Mouse (Mus musculus): ENCODE measurements around the gene Auts2. TPM values are rescaled to one million over a fixed set of nuclear protein-coding genes. Genes with fewer than 3 reads are reported as not detected.

Auts2 gene
- polyA plus RNA-seq, 1 experiment: 0.01 TPM

GRCm38 (mm10) chr5:132074360-132074723, 468.8 kb downstream of the Auts2 start:
- no peak overlapping the region for H3K4me3 ChIP-seq (replicated peaks)
- H3K36me3 ChIP-seq (ENCODE audit: control insufficient read depth): no peaks in the 10 kb centered on the region
- H3K9me3 ChIP-seq (ENCODE audit: control insufficient read depth, low read length): no peaks in the 10 kb centered on the region
- TF ChIP-seq TAL1 (IDR thresholded peaks at IDR 0.05; ENCODE audit: low read length) (no peak), GATA1 (IDR thresholded peaks at IDR 0.05; ENCODE audit: low read length) (no peak)
- no peaks in the 10 kb centered on the region for H3K4me1 ChIP-seq (ENCODE audit: control insufficient read depth)
- no peaks in the 10 kb centered on the region for H3K27me3 ChIP-seq (ENCODE audit: control insufficient read depth)

GRCm38 (mm10) chr5:132073677-132074359, 469.3 kb downstream of the Auts2 start:
- H3K4me1 ChIP-seq (ENCODE audit: control insufficient read depth): no peaks in the 10 kb centered on the region
- H3K27me3 ChIP-seq (ENCODE audit: control insufficient read depth): no peaks in the 10 kb centered on the region
- TF ChIP-seq TAL1 (IDR thresholded peaks at IDR 0.05; ENCODE audit: low read length) (no peak), GATA1 (IDR thresholded peaks at IDR 0.05; ENCODE audit: low read length) (no peak)
- no peak overlapping the region for H3K4me3 ChIP-seq (replicated peaks)
- H3K9me3 ChIP-seq (ENCODE audit: control insufficient read depth, low read length): no peaks in the 10 kb centered on the region
- no peaks in the 10 kb centered on the region for H3K36me3 ChIP-seq (ENCODE audit: control insufficient read depth)

GRCm38 (mm10) chr5:132072356-132072755, 470.8 kb downstream of the Auts2 start:
- no peak overlapping the region for H3K4me3 ChIP-seq (replicated peaks)
- no peak for TF ChIP-seq GATA1 (IDR thresholded peaks at IDR 0.05; ENCODE audit: low read length)
- TF ChIP-seq TAL1 (IDR thresholded peaks at IDR 0.05; ENCODE audit: low read length): no peak
- no peaks in the 10 kb centered on the region for H3K9me3 ChIP-seq (ENCODE audit: control insufficient read depth, low read length)

GRCm38 (mm10) chr5:132067750-132068739, 475.1 kb downstream of the Auts2 start:
- Histone ChIP-seq H3K4me1 (ENCODE audit: control insufficient read depth) (no peaks in the 10 kb centered on the region), H3K36me3 (ENCODE audit: control insufficient read depth) (no peaks in the 10 kb centered on the region), H3K27me3 (ENCODE audit: control insufficient read depth) (no peaks in the 10 kb centered on the region), H3K4me3 (replicated peaks) (no peak overlapping the region), H3K9me3 (ENCODE audit: control insufficient read depth, low read length) (no peaks in the 10 kb centered on the region)
- TF ChIP-seq GATA1 (IDR thresholded peaks at IDR 0.05; ENCODE audit: low read length): no peak
- TF ChIP-seq TAL1 (IDR thresholded peaks at IDR 0.05; ENCODE audit: low read length): no peak

More at GRCm38 (mm10) chr5:132072356-132072755, 470.8 kb downstream of the Auts2 start:
- Histone ChIP-seq H3K27me3 (ENCODE audit: control insufficient read depth) (no peaks in the 10 kb centered on the region), H3K36me3 (ENCODE audit: control insufficient read depth) (no peaks in the 10 kb centered on the region), H3K4me1 (ENCODE audit: control insufficient read depth) (no peaks in the 10 kb centered on the region)

- Histone ChIP-seq H3K4me1 (ENCODE audit: control insufficient read depth) (no peaks in the 10 kb centered on the region), H3K4me3 (replicated peaks) (no peak overlapping the region), H3K9me3 (ENCODE audit: control insufficient read depth, low read length) (peaks cover 2% of the 10 kb centered on the region; the same call in 1 of the 2 replicates), H3K27me3 (ENCODE audit: control insufficient read depth) (no peaks in the 10 kb centered on the region), H3K36me3 (ENCODE audit: control insufficient read depth) (no peaks in the 10 kb centered on the region)
- TF ChIP-seq TAL1 (IDR thresholded peaks at IDR 0.05; ENCODE audit: low read length): no peak
- no peak for TF ChIP-seq GATA1 (IDR thresholded peaks at IDR 0.05; ENCODE audit: low read length)
Observed at GRCm38 (mm10) chr5:132060116-132060515, 483.0 kb downstream of the Auts2 start.

GRCm38 (mm10) chr5:132052637-132053036, 490.5 kb downstream of the Auts2 start:
- Histone ChIP-seq H3K9me3 (ENCODE audit: control insufficient read depth, low read length) (no peaks in the 10 kb centered on the region), H3K36me3 (ENCODE audit: control insufficient read depth) (no peaks in the 10 kb centered on the region), H3K27me3 (ENCODE audit: control insufficient read depth) (no peaks in the 10 kb centered on the region), H3K4me1 (ENCODE audit: control insufficient read depth) (no peaks in the 10 kb centered on the region), H3K4me3 (replicated peaks) (no peak overlapping the region)
- TF ChIP-seq TAL1 (IDR thresholded peaks at IDR 0.05; ENCODE audit: low read length): no peak
- TF ChIP-seq GATA1 (IDR thresholded peaks at IDR 0.05; ENCODE audit: low read length): no peak

GRCm38 (mm10) chr5:132039584-132039983, 503.6 kb downstream of the Auts2 start:
- TF ChIP-seq GATA1 (IDR thresholded peaks at IDR 0.05; ENCODE audit: low read length): no peak
- no peak for TF ChIP-seq TAL1 (IDR thresholded peaks at IDR 0.05; ENCODE audit: low read length)
- no peaks in the 10 kb centered on the region for H3K9me3 ChIP-seq (ENCODE audit: control insufficient read depth, low read length)
- no peak overlapping the region for H3K4me3 ChIP-seq (replicated peaks)
- no peaks in the 10 kb centered on the region for H3K27me3 ChIP-seq (ENCODE audit: control insufficient read depth)
- H3K36me3 ChIP-seq (ENCODE audit: control insufficient read depth): no peaks in the 10 kb centered on the region
- H3K4me1 ChIP-seq (ENCODE audit: control insufficient read depth): no peaks in the 10 kb centered on the region

- Histone ChIP-seq H3K36me3 (ENCODE audit: control insufficient read depth) (no peaks in the 10 kb centered on the region), H3K27me3 (ENCODE audit: control insufficient read depth) (no peaks in the 10 kb centered on the region), H3K4me3 (replicated peaks) (no peak overlapping the region), H3K4me1 (ENCODE audit: control insufficient read depth) (no peaks in the 10 kb centered on the region), H3K9me3 (ENCODE audit: control insufficient read depth, low read length) (no peaks in the 10 kb centered on the region)
- TF ChIP-seq GATA1 (IDR thresholded peaks at IDR 0.05; ENCODE audit: low read length): no peak
- TF ChIP-seq TAL1 (IDR thresholded peaks at IDR 0.05; ENCODE audit: low read length): no peak
Observed at GRCm38 (mm10) chr5:132033491-132034350, 509.4 kb downstream of the Auts2 start.
